Mouse (Mus musculus) B cell, adult 2 months (primary cell): ENCODE results near the gene Chchd2.
A peak's percentile ranks its signal among the peaks of the same experiment; 100 is the strongest.
"Not testable (repeated sequence)": the region's sequence is repeated elsewhere in the genome, so short reads cannot be mapped to it uniquely, and the experiment has no call there.

Experiments
- DNase-seq, 2 experiments: peaks; one replicate each; pipeline ENCODE4 v3.0.0; 2022

Chchd2 gene

GRCm38 (mm10) chr5:129886911-129887636, at the start of gene Chchd2:
TSS of gene Chchd2 (minus strand) at chr5:129887470.
- peak; percentile 88 to 89 for DNase-seq

GRCm38 (mm10) chr5:129936941-129937340, 49.7 kb upstream of the Chchd2 start:
- no peak for DNase-seq

GRCm38 (mm10) chr5:129929924-129930855, 42.9 kb upstream of the Chchd2 start:
- DNase-seq: no peak

- DNase-seq: no peak
Measured at GRCm38 (mm10) chr5:129925933-129926332, 38.7 kb upstream of the Chchd2 start.

GRCm38 (mm10) chr5:129924820-129925452, 37.7 kb upstream of the Chchd2 start:
- DNase-seq: no peak

GRCm38 (mm10) chr5:129921972-129922371, 34.7 kb upstream of the Chchd2 start:
- DNase-seq: no peak

- DNase-seq: no peak
Measured at GRCm38 (mm10) chr5:129919320-129919719, 32.0 kb upstream of the Chchd2 start.

GRCm38 (mm10) chr5:129918752-129919151, 31.5 kb upstream of the Chchd2 start:
- no peak for DNase-seq

GRCm38 (mm10) chr5:129918065-129918651, 30.9 kb upstream of the Chchd2 start:
- no peak for DNase-seq

- DNase-seq: not testable (repeated sequence)
Measured at GRCm38 (mm10) chr5:129915491-129915890, 28.2 kb upstream of the Chchd2 start.

- DNase-seq: peak; percentile 47 to 50
Measured at GRCm38 (mm10) chr5:129914024-129914423, 26.8 kb upstream of the Chchd2 start.

- DNase-seq: no peak
Measured at GRCm38 (mm10) chr5:129909591-129909990, 22.3 kb upstream of the Chchd2 start.

GRCm38 (mm10) chr5:129909147-129909546, 21.9 kb upstream of the Chchd2 start:
- no peak for DNase-seq

- DNase-seq: peak; percentile 77 to 79
Measured at GRCm38 (mm10) chr5:129908242-129908965, 21.1 kb upstream of the Chchd2 start, which contains the start of gene Nupr1l. TSS of gene Nupr1l (plus strand) at chr5:129908540.

GRCm38 (mm10) chr5:129907775-129908174, 20.5 kb upstream of the Chchd2 start:
- no peak for DNase-seq

GRCm38 (mm10) chr5:129898449-129898848, 11.2 kb upstream of the Chchd2 start, which contains the start of gene Phkg1:
TSS of gene Phkg1 (minus strand) at chr5:129898549.
- DNase-seq: no peak

- DNase-seq: peak; percentile 75 to 77
Measured at GRCm38 (mm10) chr5:129895198-129896088, 8.2 kb upstream of the Chchd2 start, which contains the start of gene Zbed5. TSS of gene Zbed5 (plus strand) at chr5:129895723.

GRCm38 (mm10) chr5:129890390-129890789, 3.1 kb upstream of the Chchd2 start:
- DNase-seq: not testable (repeated sequence)

GRCm38 (mm10) chr5:129886271-129886670, 999 bp downstream of the Chchd2 start:
- peak in 1 of 2 experiments; percentile 5 for DNase-seq

GRCm38 (mm10) chr5:129879888-129880287, 7.4 kb downstream of the Chchd2 start:
- no peak for DNase-seq

- DNase-seq: no peak
Measured at GRCm38 (mm10) chr5:129878946-129879345, 8.3 kb downstream of the Chchd2 start.
